Mouse (Mus musculus) c-Kit-negative CD71-positive TER-119-positive erythroid progenitor cells, embryonic 14.5 days (primary cell): Measurements from ENCODE around the gene Parvg.
"Not testable (repeated sequence)": the region's sequence is repeated elsewhere in the genome, so short reads cannot be mapped to it uniquely, and the experiment has no call there.

Experiments
- DNase-seq: peaks from one replicate; pipeline ENCODE4 v3.0.0-alpha.2; 2013; ENCODE audit warnings: low read depth, low spot score

The Parvg gene

GRCm38 (mm10) chr15:84323966-84324869 is at the start of gene Parvg:
Parvg (plus strand) TSS chr15:84324026.
- DNase-seq: no peak

DNA sequence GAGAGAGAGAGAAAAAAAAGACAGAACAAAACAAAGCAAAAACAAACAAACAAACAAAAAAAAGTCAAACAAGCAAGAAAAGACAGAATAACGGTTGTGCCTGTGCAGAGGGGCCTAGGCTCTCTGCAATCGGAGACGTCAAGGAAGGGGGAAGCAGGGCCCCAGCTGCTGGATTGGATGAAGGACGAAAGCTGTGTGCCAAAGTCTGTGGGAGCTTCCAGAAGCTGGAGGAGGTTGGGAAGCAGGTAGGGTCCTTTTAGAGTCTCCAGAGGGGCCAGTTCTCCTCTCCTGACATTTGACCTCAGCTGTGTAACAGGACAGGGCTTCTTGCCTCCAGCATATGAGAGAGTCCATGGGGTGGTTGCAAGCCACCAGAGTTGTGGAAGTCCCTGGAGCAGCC is 47.8 kb upstream of the Parvg start:
- DNase-seq: no peak

GRCm38 (mm10) chr15:84278091-84278490 is 45.7 kb upstream of the Parvg start:
- no peak for DNase-seq

DNA sequence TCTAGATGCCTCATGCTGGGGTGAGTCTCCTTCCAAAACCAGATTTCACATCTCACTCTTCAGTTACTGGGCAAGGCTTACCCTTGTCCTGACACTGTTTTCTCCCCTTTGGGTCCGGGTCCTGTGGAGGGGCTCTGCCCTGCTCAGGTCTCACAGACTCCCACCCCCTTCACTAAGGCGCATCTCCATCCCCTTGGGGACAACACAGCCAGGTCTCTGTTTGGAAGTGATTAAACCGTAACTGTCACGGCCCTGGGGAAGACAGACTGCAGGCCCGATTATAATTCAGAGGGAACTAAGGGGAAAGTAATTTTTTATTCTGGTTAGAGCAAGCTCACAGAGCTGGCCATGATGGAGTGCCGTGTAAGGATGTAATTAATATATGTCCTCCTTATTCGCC is 45.2 kb upstream of the Parvg start:
- no peak for DNase-seq

DNA sequence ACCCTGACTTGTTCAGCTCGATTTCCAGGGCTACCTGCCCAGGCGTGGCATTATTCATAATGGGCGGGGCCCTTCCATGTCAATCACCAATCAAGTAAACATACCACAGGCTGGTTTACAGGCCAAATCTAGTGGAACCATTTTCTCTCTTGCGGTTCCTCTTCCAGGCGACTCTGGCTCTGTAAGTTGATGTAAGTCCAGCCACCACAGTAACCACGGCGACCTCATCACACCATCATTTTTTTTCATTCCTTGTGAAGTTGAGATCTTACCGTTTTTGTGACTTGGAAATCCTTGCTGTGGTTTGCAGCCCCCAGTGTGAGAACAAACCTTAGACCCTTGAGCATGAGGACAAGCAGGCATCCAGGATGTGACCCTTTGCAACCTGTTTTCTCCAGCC is 43.5 kb upstream of the Parvg start:
- DNase-seq: no peak

DNA sequence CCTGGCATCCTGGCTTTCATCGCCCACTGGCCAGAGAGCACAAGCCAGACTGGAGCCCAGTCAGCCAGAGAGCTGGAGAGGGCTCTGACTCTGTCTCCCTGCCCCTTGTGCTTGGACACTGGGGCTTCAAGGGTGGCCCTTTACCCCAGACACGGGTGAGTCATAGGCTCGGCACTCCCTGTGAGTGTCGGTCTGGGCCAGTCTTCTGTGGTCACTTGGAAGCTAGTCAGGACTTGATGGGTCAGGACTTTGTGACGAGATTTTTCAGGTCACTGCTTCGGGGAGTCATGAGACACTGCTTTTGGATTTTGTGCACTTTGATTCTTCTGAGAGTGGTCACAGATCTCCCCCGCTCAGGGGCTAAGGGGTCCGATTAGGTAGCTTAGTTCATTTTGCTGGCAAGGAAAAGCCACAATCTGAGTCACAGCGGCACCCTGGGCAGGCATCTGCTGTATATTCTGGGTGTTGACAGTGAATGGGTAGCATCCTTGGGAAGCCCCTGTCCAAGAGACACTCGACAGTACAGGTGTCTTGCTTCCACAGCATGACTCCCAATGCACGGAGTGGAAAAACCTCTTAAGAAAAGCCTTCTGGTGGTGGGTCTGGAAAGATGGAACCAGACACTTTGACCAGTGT is 43.0 kb upstream of the Parvg start:
- no peak for DNase-seq

DNA sequence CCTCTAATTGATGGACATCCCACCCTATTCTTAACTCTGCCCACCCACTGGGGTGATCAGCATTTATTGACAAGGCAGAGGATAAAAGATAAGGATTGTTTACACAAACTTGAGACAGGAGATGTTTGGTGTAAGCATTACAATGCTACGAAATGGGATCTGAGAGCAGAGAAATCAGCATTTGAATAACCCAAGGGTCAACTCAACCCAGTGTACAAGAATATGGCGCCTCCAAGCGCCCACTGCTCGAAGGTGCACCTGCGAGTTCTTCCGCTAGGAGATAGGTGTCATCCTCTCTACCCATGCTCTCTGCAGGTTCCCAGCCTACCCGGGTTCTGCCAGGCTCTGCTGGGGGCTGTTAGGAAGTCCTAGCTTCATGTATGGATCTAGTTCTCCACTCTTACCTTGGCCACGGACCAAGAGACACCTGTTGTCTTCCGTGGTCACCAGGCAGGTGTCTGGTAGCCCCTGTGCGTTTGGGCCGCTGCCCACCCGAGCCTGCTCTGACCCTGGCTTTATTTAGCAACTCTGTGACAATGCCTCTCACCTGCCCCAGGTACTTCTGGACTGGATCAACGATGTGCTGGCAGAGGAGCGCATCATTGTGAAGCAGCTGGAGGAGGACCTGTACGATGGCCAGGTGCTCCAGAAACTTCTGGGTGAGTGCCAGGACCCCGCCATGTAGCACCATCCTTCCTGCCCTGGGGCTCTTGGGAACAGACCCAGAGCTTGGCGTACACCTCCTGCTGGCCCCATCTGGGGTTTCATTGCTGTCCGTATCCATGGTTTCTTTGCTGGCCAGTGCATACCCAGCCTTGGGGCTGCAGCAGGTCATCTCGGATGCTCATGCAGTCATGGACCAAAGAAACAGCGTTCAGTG is 41.4 kb upstream of the Parvg start:
- no peak for DNase-seq

- DNase-seq: no peak
Observed at GRCm38 (mm10) chr15:84284059-84284458, 39.8 kb upstream of the Parvg start.

GRCm38 (mm10) chr15:84285453-84285852 is 38.4 kb upstream of the Parvg start:
- DNase-seq: no peak

DNA sequence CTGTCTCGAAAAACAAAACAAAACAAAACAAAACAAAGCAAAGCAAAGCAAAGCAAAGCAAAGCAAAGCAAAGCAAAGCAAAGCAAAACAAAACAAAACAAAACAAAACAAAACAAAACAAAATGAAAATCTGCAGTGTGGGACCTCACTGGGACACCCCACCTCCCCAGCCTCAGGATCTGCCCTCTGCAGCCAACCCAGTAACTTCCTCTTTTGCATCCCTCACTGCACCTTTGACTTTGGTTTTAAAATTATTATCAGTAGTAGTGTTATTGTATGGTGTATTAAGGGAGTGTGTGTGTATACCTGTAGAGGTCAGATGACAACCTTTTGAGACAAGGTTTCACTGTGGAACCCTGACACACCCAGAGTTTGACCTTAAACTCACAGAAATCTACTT is 34.9 kb upstream of the Parvg start:
- DNase-seq: not testable (repeated sequence)

DNA sequence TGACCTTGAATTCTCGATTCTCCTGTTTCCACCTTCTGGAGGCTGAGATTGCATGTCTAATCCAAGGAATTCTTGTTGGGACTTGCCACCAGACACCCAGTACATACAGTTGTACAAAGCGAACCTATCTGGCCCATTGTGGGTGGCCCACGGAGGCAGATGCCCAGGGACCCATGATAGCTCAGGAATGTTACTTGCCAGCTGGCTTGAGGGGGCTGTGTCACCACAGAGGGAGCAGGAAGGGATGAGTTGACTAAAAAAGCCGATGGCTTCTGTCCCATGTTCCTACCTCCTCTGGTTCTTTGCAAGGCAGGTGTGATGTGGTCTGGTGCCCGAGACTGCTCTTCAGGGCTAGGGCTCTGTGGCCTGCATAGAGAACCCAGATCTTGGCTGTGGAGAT is 32.7 kb upstream of the Parvg start:
- no peak for DNase-seq

GRCm38 (mm10) chr15:84293590-84293989 is 30.2 kb upstream of the Parvg start:
- DNase-seq: no peak

DNA sequence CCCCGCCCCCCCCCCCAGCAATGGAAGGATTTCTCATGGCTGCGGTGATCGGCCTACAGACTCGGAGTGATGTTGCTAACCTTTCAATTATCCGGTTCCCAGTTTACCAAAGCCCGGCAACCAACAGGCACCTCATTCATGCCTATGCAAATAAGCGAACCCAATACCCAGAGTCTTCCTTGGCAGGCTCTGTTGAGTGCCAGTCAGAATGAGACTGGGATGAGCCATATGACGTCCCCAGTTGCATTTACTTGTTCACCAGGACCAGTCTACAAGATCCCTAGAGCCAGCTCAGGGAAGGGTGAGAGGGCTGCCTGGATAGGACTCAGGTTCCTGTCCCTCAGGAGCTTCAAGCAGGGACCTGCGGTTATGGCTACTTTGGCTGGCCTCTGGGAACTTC is 29.4 kb upstream of the Parvg start:
- no peak for DNase-seq

DNA sequence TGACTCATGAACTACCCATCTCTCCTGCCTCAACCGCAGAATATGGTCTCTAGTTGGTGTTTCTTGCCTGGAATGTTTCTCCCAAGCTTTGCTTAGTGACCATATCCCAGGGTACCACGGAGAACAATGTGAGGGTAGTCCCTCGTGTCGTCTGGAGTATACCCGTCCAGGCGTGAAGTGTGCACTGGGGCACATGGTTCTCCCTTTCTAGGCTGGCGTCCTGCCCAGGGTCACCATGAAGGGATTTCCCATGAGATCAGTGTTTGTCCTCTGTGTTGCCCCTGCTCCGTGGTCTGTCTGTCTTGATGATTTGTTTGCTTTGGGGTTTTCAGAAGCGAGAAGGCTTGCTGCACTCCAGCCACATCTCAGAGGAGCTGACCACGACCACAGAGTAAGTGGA is 28.6 kb upstream of the Parvg start:
- no peak for DNase-seq

- no peak for DNase-seq
Observed at GRCm38 (mm10) chr15:84297454-84297853, 26.4 kb upstream of the Parvg start.

DNA sequence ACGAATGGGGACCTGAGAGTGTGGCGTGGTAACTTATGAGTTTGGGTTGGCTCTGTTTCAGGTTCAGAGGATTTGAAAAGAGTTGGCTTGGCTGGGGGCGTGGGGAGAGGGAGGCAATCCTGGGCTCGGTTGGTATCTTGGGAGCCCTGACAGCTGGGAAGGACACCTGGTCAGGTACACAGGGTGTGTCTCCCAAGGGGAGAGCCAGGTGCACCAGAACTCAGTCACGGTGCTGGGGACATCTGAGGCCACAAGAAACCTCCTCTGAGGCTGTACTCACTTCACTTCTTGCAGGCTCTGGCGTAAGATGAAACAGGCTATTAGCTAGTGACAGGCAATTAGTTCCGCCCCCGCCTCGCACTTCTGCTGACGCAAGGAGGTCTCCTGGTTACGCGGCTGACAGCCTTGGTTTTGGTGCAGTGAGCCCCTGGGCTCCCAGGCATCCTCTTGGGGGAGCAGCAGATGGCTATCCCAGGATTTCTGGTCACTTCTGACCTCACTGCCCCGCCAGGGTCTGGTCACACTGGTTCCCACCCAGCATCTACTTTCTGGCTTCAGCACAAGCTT is 24.9 kb upstream of the Parvg start:
- no peak for DNase-seq

- DNase-seq: no peak
Observed at GRCm38 (mm10) chr15:84299662-84300333, 24.0 kb upstream of the Parvg start.

GRCm38 (mm10) chr15:84300591-84300990 is 23.2 kb upstream of the Parvg start:
- DNase-seq: no peak

DNA sequence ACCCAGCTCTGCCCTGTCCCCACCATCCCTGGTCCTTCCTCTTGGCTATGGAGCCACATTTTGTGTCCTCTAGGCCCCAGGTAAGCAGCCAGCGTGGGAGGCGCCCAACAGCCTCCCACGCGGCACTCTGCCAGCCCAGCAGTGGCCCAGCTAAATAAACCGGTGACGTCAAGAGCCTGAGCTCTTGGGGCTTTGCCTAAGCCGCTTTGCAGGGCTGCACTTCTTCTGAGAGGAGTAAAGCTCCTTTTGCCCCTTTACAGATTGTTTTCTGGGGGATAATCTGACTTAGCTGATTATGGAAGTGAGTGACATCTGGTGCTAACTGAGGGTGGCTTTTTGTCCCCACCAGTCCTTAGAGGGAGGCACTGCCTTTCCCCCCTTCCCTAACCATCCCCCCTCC is 22.8 kb upstream of the Parvg start:
- no peak for DNase-seq

GRCm38 (mm10) chr15:84301641-84302420 is 22.0 kb upstream of the Parvg start:
- DNase-seq: no peak
